Mouse (Mus musculus) retina, postnatal 1 day (tissue): ENCODE results near the gene Poc1b.
"Not testable (repeated sequence)": the region's sequence is repeated elsewhere in the genome, so short reads cannot be mapped to it uniquely, and the experiment has no call there.

Experiments used
- DNase-seq: peaks from one replicate; pipeline ENCODE4 v3.0.0-alpha.2; 2012

The Poc1b gene

DNA sequence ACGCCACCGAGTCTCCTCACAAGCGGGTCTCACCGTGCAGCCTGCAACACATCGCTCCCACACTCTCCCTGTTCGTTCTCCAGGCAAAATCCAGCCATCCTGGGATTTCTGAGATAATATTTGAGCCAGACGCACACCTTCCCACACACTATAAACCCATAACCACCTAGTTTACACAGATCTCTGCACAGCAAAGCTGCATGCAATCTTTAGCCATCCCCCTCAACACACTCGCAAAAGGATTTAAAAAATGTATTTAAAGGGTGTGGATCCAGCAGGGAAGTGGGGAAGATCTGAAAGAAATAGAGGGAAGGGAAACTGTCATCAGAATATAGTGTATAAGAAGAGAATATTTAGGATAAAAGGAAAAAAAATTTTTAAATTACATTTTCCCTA is 9.4 kb downstream of the Poc1b start:
- no peak for DNase-seq

DNA sequence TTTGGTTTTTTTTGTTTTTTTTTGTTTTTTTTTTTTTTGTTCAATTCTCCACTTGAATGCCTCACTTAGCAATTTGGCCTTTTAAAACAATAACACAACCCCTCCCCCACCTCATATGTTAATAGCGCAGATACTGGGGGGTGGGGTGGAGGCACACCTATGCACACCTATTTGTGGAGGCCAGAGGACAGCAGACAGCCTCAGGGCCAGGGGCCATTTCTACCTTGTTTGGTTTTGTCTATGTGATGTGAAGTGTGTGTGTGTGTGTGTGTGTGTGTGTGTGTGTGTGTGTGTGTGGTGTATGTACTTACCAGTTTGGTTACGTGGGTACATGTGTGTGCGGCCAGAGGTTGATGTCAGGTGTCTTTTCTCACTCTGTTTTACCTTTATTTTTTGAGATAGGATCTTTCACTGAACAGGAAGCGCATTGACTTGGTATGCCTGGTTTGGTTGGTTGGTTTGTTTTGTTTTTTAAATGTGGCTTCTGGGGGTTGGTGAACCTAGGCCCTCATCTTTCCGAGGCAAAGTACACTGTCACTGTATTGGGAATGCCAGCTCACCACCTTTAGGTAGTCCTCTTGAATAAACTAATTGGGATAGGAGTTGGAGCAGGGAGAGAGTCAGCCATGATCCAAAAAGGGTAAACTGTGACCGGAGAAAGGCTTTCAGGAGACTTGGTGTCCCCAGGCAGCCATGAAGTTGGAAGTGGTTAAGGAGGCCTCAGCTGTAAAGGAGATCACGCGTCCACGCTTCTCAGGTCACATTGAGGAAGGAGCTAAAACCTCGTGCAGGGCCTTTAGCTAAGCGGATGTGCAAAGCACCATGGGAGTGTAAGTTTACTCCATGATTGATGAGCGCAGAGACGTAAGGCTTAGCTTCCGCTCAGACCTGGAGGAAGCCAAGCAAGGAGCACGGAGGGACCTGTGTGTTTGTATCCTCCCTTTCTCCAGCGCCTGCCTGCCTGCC is 10.1 kb downstream of the Poc1b start:
- DNase-seq: no peak

DNA sequence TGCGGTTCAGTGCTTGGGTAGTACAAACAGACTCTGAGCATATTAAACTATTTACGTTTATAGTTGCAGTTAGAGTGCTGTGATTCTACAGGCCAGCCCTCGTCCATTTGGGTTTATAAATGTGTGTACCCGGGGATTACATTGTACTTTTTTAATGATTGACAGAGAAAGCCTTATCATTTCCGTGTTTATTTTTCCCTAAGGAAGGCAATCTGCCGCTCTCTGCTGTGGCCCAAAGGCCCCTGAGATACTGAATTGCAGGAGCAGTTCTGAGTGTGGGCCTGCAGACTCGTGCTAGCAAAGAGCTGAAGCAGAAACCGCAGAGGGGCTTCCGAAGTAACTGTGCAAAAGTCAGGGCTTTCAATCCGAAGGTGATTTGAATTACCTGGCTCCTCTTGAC is 11.0 kb downstream of the Poc1b start:
- DNase-seq: no peak

DNA sequence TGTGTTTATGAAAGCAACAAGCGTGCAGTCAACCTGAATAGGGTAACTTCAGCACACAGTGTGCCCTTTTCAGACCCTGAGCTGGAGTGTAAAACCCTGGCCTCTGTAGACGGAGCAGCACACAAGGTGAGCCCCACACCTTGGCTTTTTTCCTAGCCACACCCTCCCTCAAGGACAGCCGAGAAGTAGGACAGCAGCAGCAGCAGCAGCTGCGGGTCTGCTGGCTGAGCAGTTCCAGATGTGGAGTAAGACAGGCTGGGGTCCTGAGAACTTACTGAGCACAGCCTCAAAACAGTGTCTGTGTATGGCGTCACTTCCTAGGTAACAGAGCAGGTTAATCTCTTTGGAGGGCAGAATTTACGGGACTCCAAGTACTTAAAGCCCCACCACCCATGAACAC is 11.9 kb downstream of the Poc1b start:
- no peak for DNase-seq

DNA sequence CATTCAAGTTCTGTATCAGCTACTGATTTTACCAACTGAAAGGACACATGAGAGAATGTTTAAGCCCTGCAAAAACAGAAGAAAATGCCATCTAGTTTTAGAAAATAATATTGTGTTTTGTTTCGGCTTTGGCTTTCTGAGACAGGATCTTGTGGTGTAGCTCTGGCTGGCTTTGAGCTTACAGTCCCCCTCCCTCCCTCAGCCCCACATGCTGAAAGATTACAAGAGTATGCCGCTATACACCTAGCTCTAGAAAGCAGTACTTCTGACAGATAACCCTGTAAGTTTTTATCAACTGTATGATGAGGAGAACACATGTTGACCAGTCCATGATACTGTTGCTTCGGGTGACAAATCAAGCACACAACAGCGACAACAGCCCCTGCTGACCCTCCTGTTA is 12.6 kb downstream of the Poc1b start:
- DNase-seq: no peak

DNA sequence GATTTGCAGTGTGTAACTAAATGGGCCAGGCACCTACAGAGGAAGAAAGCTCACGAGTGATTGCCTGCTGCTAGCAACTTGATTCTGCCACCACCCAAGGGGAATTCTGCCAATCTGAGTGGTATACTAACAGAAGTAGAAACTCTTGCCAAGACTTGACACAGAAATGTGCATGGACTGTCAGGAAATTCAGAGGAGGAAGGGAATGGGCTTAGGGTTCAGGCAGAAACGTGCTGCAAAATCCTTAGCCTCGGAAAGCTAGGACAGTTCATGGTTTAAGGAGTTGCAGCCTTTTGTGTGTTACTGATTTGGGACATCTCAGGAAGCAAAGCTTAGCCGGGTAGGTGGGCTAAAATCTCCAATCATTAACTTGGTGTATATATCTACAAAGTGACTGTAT is 19.4 kb downstream of the Poc1b start, which contains the start of gene Phxr2:
Phxr2 (minus strand) TSS at position 101 of the 400 bp plus-strand sequence.
- DNase-seq: no peak

DNA sequence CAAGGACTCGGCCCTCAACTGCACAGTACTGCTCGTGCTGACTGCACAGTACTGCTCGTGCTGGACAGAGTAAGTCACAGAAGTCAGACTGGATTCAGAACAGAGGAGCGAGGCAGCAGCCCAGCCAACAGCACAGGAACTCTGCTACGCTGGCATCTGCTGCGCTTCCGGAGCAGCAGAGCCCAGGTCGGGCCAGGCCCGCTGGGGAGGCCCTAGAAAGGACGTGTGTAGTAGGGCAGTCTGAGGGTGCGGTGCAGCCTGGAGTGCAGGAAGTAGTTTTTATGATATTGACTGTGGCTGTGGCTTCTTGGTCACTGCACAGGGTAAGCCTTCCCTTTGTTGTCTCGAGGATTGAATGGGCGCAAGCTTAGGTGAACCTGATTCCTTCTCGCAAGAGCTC is 20.1 kb downstream of the Poc1b start:
- no peak for DNase-seq

DNA sequence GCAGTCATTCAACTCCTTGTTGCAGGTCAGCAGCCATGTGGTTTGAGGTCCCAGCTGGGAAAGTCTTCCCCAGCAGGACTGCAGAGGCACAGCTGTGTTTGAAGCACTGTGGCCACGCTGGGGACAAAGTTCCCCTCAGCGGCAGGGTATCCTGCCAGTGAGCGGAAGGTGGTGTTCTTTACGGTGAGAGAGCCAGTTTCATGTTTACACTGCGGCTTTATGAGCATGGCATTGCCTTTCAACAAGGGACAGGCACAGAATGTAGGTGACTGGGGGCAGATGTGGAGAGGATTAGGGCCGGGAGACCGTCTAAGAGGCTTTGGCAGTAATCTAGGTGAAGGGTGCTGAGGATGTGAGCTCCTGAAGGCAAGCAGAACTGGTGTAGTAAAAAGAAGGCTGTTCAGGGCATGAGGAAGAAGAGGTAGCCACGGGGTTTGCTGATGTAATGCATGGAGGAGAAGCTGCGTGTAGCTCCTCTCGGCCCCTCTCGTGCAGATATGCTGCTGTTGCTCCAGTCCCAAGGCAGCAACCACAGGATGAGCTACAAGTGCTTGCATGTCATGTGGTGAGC is 20.9 kb downstream of the Poc1b start:
- peak; percentile 78 for DNase-seq

DNA sequence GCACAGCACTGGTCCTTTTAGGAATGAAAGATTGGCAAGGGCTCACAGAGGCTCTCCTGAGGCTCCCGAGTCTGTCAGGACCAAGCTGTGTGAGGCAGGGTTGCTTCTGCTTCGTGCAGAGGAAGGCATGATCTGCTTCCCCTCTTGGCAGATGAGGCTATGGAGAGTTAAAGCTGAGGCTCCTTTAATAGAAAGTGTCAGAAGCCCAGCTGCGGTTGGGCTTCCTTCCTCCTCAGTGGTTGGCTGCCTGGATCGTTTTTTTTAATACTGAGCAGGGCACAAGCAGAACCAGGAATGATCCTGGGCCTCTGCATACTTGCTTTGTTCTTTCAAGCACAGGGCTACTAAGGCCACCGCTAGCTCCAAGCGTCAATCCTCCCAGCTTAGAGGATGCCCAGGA is 23.8 kb downstream of the Poc1b start:
- no peak for DNase-seq

DNA sequence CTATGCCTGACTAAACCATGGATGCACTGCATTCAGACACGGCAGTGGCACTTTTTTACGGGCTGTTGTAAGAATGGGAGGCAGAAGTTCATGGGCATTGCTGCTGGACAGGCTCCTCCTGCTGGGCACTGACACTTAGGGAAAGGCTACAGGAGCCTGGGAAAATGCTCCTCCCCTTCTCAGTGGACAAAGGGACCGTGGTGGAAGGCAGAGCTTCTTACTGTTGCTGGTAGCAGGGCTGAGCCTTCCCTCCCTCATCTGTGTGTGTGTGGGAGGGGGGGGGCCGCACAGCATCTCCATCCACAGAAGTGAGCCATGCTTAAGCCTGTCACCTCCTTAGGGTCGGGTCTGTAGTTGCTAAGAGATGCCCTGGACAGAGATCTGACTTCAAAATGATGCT is 24.5 kb downstream of the Poc1b start:
- peak; percentile 42 for DNase-seq

DNA sequence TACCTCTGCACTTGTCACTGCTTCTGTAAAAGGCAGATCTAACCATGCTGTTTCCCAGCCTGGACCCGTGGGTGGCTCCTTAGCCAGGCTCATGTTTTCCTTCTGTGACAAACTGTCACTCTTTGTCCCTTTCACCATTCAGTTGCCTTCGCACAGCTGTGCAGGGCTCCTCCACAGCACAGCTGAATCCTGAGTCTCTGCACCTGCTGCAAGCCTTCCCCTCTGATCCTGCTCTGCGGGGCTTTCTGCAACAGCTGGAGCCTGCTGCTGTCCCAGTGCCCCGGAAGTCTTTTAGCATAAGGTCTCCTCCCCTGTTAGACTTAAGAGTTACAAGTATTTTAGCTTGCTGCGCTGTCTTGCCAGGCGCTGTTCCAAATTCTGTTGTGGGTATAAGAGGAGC is 25.4 kb downstream of the Poc1b start:
- DNase-seq: no peak

DNA sequence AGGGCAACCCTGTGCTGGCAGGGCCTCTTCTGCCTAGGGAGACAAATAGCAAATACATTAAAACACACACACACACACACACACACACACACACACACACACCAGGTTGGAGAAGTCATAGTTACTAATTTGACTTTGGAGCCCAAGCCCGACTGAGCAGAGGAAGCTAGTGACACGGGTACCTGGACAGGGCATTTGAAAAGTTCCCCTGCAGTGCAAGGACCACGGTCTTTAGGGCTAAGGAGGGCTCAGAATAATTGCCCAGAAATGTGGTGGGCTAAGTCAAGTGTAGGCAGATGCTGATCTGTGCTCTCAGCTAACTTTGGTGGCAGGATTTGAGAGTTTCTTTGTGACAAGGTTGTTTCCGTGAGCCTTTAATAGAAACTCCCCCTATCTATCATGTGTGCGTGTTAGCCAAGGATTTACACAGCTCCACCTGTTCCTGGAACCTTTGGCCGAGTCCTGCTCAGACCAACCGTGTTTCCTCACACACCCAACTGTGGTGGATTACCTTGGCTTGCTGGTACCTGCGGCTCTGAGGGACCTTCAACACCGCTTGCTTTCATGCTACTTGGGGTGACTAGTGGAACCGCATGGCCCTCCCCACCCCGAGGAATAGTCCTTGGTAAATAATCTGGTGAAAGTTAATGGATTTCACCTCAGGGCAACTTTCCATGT is 25.9 kb downstream of the Poc1b start:
- DNase-seq: no peak

DNA sequence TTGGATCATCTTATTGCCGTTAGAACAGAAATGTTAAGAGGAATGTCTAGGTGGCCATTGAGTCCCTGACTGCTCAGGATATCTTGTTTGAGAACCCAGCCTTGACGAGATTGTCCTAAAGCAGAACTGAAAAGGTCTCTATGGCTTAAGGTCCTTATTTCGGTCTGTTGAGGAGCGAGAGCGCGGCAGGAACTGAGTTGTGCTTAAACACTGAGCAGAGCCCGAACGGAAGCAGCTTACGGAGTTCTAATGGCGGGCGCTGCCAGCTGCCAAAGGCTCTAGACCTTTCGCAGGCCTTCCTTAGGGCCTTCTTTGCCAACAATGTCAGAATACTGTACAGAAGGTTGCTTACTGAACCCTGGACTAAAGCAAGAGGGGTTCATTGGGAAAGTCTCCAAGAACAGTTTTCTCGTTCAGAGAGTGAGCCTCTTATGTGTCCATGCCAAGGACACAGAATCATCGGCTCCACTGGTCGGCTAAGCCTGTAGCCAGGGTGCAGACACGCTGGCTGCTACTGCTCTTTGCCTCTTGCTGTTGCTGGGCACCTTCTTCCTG is 26.6 kb downstream of the Poc1b start:
- DNase-seq: no peak

DNA sequence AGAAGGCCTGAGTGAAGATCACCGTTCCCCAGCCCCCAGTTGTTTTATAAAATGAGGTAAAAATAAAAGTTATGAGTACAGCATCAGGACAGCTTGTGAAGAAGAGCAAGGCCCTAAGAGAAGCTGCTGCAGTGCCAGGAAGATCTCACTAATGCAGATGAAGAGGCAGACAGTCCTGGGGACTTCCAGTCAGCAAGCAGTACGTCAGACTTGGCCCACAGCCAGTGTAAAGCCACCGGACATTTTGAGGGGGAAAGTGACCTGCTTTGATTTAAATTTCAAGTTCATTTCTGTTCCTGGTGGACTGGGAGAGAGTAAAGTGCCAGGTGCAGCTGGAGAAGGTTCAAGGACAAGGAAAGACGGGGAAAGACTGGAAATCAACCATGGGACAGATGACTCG is 29.5 kb downstream of the Poc1b start:
- peak; percentile 45 for DNase-seq

DNA sequence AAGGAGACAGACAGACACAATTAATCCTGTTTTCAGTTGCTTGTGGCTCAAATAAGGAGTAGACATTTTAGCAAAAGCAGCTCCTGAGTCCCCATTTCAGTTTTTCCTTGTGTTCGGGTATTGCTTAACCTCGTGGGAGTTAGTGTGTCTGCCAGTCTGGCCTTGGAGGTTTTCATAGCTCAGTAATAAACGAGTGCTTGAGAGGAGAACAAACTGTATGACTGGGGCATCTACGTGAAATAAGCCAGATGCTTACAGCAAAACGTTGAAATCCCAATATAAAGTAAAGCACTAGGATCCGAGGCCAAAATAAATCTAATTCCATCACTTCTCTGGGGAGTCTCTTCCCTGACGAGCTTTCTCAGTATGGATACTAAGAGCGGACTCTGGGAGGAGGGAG is 38.8 kb downstream of the Poc1b start:
- no peak for DNase-seq

DNA sequence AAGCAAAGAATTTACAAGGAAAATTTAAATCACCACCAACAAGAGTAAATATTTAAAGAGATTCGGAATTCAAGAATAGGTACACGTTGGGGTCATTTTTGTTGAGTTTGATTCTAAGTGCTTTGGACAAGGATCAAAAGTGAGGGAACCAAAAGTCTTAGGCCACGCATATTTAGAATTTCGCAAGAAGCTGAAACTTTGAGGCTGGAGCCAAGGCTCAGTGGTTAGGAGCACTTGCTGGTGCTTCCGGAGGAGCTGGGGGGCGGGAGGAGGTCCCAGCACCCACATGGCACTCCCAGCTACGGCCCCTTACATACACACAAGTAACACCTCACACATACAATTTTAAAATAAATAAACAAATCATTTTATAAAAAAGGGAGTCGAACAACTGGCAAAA is 39.8 kb downstream of the Poc1b start:
- DNase-seq: no peak

DNA sequence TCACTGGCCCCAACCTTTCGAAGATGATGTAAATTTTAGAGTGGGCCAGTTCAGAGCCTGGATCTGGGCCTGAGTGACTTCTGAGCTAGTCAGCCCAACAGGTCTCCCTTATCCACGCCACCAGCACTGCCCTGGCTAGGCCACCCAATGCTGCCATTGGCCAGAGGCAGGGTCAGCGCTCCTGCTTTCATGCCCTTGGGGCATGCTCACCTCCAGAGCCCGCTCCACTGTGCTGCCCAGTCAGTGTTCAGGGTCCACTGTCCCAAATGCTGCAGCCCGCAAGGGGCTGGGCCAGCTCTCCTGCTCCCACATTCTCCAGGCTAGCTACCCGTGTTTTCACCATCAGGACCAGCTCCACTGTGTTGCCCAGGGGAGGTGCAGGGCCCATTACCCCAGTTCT is 43.2 kb downstream of the Poc1b start:
- no peak for DNase-seq

DNA sequence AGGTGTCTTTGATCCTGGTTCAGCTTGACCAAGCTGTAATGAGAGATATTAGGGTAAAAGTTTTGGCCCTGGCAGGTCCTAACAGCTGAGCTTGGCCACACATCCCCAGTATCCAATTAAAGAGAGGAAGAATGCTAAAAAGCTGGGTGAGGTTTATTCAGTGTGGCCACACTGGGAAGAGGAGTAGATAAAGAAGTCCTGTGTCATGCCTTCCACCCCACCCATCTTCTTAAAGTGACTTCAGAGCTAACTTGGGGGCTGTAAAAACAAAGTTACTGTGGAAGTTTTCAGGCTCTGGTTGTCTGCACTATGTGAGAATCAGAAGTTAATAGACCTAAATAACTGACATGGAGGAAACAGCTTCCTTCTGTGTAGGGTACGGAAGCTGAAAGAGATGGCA is 44.7 kb downstream of the Poc1b start:
- DNase-seq: no peak

DNA sequence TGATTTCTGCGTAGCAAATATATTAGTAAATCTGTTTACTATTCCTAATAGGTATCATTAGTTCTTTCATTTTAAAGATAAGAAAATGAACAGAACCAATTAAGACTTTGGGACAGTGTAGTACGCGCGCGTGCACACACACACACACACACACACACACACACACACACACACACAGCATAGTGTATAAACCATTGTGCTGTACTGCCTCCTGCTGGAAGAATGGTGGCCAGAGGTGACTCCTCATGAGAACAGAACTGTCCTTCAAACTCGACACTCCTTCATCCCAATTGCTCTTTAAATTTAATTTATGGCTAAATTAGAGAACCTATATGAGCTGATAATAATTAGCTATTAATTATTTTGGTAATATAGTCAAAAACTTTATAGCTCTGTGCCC is 45.2 kb downstream of the Poc1b start:
- DNase-seq: peak; percentile 30

DNA sequence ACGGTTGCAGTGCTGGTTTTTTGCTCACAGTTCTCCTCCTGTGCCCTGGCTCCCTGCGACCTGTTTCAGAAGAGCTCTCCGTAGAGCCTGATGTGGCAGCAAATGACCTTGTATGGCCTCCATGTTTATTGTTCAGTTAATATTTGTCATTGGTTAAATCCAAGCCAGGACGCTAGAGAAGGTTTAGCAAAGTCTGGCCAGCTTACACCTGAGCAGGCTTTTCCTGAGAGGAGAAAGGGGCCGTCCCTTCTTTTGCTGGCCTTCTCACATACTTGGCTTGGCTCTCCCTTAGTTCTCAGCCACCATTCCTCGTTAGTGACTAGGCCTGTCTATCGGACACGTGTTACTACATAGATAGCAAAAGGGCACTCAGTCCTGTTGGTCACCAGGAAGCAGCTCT is 47.8 kb downstream of the Poc1b start:
- DNase-seq: no peak

DNA sequence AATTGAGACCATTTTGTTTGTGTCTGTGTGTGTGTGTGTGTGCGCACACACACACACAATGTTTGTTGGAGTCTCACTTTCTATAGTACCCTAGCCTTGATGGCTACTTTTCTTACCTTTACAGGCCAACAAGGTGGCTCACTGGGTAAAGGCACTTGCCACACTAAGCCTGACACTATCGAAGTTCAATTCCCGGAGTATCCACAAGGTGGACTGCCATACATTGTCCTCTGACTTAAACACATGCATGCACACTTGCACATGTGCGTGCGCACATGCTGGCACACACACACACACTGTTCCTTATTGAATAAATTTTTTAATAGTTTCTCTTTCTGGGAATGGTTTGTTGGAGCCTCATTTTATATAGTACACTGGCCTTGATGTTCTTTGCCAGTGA is 50.0 kb downstream of the Poc1b start:
- DNase-seq: peak; percentile 17

DNA sequence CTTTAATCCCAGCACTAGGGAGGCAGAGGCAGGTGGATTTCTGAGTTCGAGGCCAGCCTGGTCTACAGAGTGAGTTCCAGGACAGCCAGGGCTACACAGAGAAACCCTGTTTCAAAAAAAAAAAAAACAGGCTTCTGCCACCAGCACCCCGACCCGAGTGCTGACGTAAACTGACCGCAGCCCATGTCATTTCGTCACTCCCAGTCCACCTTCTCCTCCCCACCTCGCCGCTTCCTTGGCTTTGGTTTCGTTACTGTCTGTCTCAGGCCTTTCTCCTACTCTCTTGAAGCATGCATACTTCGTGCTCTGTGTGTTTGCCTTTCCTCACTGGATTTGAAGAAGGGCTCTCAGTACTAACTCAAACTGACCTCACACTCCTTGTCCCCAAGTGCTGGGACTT is 50.9 kb downstream of the Poc1b start:
- DNase-seq: not testable (repeated sequence)

DNA sequence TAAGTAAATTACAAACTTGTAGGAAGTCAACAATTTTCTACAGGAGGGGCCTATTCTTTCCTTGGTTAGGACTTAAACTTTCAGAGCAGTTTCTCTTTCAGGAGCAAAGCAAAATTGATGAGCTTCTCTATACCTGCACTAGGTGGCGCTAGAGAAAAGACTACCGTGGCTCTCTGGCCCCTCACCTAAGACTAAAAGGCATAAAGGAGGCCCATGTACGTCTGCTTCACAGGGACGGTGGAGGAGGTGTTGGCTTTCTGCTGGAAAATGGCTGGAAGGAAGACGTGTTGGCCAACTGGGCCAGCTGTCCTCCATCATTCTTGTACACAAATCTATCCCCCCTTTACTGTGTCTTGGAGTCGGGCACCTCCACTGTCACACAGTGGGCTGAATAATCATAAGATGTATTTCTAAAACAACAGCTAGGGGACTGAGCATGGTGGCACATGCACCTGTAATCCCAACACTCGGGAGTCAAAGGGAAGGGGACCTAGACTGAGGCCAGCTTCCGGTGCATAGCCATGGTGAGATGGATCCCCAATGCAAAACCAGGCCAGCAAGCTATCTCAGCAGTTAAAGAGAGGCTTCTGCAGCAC is 55.2 kb downstream of the Poc1b start:
- peak; percentile 69 for DNase-seq
